Mouse (Mus musculus) embryonic facial prominence, embryonic 14.5 days (tissue): ENCODE measurements around the gene Suv39h2. TPM values are rescaled to one million over a fixed set of nuclear protein-coding genes. Genes with fewer than 3 reads are reported as not detected.

ENCODE experiments used
- ATAC-seq: fragments of 200-750 bp; cut with Nextera tagmentation; 2 replicates; pipeline ENCODE4 v1.8.0; 2017; ENCODE audit warnings: low read depth, moderate number of reproducible peaks, moderate TSS enrichment
- DNase-seq: peaks from one replicate; pipeline ENCODE4 v3.0.0-alpha.2; 2015; ENCODE audit warnings: low spot score
- H3K27ac ChIP-seq: fragments of 300-500 bp; sonication (generic); replicated peaks from 2 replicates; pipeline ENCODE4 v1.5.1; 2014; ENCODE audit warnings: low read depth, mild to moderate bottlenecking, low read length, moderate library complexity
- H3K27me3 ChIP-seq: fragments of 300-500 bp; sonication (generic); replicated peaks from 2 replicates; pipeline ENCODE4 v1.6.1; 2014; ENCODE audit warnings: low read length; ENCODE audit not compliant: control insufficient read depth, insufficient read depth
- H3K36me3 ChIP-seq: fragments of 300-500 bp; sonication (generic); 2 replicates; pipeline ENCODE4 v1.6.1; 2014; ENCODE audit warnings: low read length, mixed read lengths; ENCODE audit not compliant: control insufficient read depth, insufficient read depth
- H3K4me1 ChIP-seq: fragments of 300-500 bp; sonication (generic); 2 replicates; pipeline ENCODE4 v1.6.1; 2014; ENCODE audit warnings: antibody characterized with exemption, low read length; ENCODE audit not compliant: control insufficient read depth, insufficient read depth
- H3K4me2 ChIP-seq: fragments of 300-500 bp; sonication (generic); 2 replicates; pipeline ENCODE4 v1.6.1; 2014; ENCODE audit warnings: low read depth, mild to moderate bottlenecking, low read length, moderate library complexity, mixed read lengths
- H3K4me3 ChIP-seq: fragments of 300-500 bp; sonication (generic); 2 replicates; pipeline ENCODE4 v1.5.1; 2014; ENCODE audit warnings: low read depth, mild to moderate bottlenecking, low read length
- H3K9ac ChIP-seq: fragments of 300-500 bp; sonication (generic); 2 replicates; pipeline ENCODE4 v1.6.1; 2014; ENCODE audit warnings: low read depth, mild to moderate bottlenecking, low read length, moderate library complexity, mixed read lengths
- H3K9me3 ChIP-seq: fragments of 300-500 bp; sonication (generic); 2 replicates; pipeline ENCODE4 v1.6.1; 2016; ENCODE audit warnings: low read length; ENCODE audit not compliant: control insufficient read depth
- WGBS: fragments of 180-500 bp; shearing (Covaris S2); extraction: QIAGEN DNeasy Blood & Tissue Kit; methylation state at CpG from one replicate; pipeline ENCODE4 v1.1.7; 2014; 5-methylcytosine and 5-hydroxymethylcytosine counted together
- polyA plus RNA-seq: library from polyadenylated mRNA; unstranded; fragments of >200 nt; fragmentation: Nextera tagmentation; extraction: Ambion mirVana; gene quantifications from 2 replicates; pipeline ENCODE4 v1.2.1, GENCODE M21; 2014

The Suv39h2 gene
- polyA plus RNA-seq, 1 experiment from 2014 or later = 14.4 TPM

DNA sequence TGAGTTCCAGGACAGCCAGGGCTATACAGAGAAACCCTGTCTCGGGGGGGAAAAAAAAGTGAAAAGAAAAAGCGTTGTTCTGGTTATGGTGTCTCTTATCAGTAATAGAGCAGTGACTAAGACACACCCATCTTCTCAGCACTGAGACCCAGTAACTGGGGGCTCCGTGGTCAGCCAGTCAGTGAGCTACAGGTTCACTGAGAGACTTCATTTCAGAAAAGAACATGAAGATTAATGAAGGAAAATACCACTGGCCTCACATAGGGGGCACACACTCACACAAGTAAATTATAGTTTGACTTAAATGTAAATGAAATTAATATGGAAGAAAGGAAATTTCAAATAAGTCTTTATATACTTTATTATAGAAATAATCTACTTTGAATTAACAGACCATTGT lies 5.4 kb upstream of the Suv39h2 start:
- no peaks in the 10 kb centered on the region for H3K36me3 ChIP-seq
- no peak for ATAC-seq
- H3K27me3 ChIP-seq = no peaks in the 10 kb centered on the region

DNA sequence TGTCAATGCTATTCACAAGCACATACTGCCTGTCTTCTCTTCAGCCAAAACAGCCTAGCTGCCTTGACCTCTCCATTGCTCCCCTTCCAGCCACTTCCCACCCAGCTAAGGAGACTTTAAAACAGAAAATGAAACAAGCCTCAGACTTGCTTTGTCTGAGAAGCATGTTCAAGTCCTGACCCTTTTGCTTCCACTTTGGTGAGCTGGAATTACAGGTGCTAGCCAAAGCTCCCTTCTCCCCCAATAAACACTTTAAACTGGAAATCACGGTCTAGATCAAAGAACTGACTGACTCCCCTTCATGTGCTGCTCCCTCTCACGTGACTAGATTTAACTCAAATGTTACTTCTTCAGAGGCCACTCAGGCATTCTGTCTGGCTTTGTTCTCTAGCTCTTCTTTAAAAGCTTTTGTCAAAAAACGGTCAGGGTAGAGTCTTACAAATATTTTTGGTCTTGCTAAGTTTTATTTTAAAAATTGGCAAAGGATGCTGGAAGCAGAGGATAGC lies 968 bp upstream of the Suv39h2 start:
- Histone ChIP-seq H3K36me3 (no peaks in the 10 kb centered on the region), H3K4me1 (peaks cover 14% of the 10 kb centered on the region), H3K4me2 (peak overlapping the region; percentile 88; the same call in 1 of the 2 replicates), H3K9me3 (no peaks in the 10 kb centered on the region), H3K9ac (no peak overlapping the region; the same call in 1 of the 2 replicates), H3K4me3 (peak overlapping the region; percentile 93; the same call in 1 of the 2 replicates), H3K27ac (no peak overlapping the region), H3K27me3 (no peaks in the 10 kb centered on the region)
- 48% methylated on average over 3 of the region's 3 CpGs for WGBS
- ATAC-seq (no peak), DNase-seq (no peak)

More for the DNA sequence above, 5.4 kb upstream of the Suv39h2 start:
- no peaks in the 10 kb centered on the region for H3K9me3 ChIP-seq
- no peak overlapping the region for H3K27ac ChIP-seq
- no peak overlapping the region for H3K4me2 ChIP-seq
- 0 out of 2 replicates have a peak, but pooled peaks cover 5% of the 10 kb centered on the region for H3K4me1 ChIP-seq
- H3K9ac ChIP-seq = no peak overlapping the region
- no peak for DNase-seq
- no peak overlapping the region for H3K4me3 ChIP-seq
- 80% methylated on average over 3 of the region's 3 CpGs for WGBS

DNA sequence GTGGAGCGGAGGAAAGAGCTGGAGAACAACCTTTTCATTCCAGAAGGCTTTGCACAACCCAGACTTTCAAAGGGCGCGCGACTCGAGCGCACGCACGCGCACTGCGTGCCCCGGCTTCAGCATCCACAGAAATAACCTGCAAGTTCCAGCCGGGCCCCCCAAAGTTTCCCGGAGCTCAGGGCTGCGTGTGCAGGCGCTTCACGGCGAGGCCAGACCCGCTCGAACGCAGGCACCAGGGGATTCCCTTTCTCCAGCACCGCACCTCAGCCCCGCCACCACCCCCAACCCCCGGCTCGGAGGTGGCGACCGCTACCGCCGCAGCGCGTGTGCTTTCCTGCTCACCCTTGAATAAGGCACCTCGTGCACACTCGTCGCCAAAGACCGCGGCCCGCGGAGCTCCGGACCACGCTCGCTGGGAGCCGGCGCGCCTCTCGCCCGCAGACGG lies 448 bp downstream of the Suv39h2 start:
- Histone ChIP-seq H3K9ac (peak overlapping the region; percentile 82), H3K27ac (peak overlapping the region; percentile 93), H3K4me1 (peaks cover 14% of the 10 kb centered on the region), H3K4me3 (peak overlapping the region; percentile 93), H3K36me3 (peaks cover 10% of the 10 kb centered on the region; the same call in 1 of the 2 replicates), H3K27me3 (no peaks in the 10 kb centered on the region), H3K9me3 (no peaks in the 10 kb centered on the region), H3K4me2 (peak overlapping the region; percentile 88)
- DNase-seq = peak; percentile 83
- peak; percentile 79 for ATAC-seq
- under 1% methylated on average over 28 of the region's 46 CpGs for WGBS

DNA sequence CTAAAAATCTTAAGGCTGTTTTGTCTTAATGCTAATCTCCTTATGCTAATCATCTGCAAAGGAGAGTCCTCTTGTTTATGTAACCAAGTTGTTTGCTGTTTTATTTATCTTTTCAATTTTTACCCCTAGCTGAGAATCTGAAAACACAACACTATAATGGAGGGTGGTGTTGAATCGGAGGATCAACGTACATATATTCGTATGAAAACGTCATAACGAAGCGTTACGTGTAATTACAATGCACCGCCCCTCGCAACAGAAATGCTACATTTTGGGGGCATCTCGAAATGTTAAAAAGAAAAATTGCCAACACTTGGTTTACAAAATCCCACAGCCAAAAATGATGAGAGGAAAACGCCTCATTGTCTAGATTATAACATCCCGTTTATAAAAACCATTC lies 940 bp downstream of the Suv39h2 start:
- H3K36me3 ChIP-seq = peaks cover 10% of the 10 kb centered on the region; the same call in 1 of the 2 replicates
- WGBS = under 1% methylated on average over 12 of the region's 12 CpGs
- peak overlapping the region; percentile 93 for H3K27ac ChIP-seq
- peak overlapping the region; percentile 88 for H3K4me2 ChIP-seq
- H3K4me1 ChIP-seq = peaks cover 14% of the 10 kb centered on the region
- ATAC-seq (no peak), DNase-seq (peak; percentile 8)
- H3K9me3 ChIP-seq = no peaks in the 10 kb centered on the region
- H3K9ac ChIP-seq = peak overlapping the region; percentile 82
- no peaks in the 10 kb centered on the region for H3K27me3 ChIP-seq
- H3K4me3 ChIP-seq = peak overlapping the region; percentile 93

DNA sequence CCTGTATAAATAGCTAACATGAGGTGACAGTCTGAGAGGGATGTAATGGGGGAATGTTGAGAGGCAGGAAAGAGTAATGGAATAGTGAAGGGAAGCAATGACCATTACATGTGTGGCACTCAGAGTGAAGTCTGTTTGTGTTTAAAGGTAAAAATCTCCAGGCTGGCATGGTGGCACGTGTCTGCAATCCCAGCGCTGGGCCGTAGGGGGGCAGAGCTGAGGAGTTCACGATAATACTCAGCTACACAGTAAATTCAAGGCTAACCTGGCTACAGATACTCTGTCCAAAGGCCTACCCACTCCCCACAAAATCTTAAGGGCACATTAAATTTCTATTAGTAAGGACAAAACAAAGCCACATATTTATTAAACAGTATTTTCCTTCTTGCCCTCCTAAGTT lies 18.2 kb downstream of the Suv39h2 start:
- Histone ChIP-seq H3K27me3 (no peaks in the 10 kb centered on the region), H3K9ac (no peak overlapping the region), H3K9me3 (no peaks in the 10 kb centered on the region), H3K36me3 (peaks cover 49% of the 10 kb centered on the region), H3K27ac (no peak overlapping the region), H3K4me3 (no peak overlapping the region), H3K4me1 (no peaks in the 10 kb centered on the region), H3K4me2 (no peak overlapping the region)
- WGBS = 84% methylated on average over 4 of the region's 4 CpGs
- no peak for DNase-seq
- no peak for ATAC-seq

DNA sequence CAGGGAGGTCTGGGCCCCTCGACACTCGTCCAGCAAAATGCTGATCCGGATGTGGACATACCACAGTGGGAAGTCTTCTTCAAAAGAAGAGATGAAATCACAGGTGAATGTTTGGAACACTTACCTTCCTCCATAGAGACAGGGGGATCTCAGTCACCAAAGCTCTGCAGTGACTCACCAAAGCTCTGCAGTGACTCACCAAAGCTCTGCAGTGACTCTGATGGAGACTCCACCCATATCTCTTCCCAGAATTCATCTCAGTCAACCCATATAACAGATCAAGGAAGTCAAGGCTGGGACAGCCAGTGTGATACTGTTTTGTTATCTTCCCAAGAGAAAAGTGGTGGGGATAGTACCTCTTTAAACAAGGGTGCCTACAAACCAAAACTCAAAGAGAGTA lies 21.7 kb downstream of the Suv39h2 start:
- Histone ChIP-seq H3K27ac (no peak overlapping the region), H3K4me3 (no peak overlapping the region), H3K9ac (no peak overlapping the region), H3K36me3 (peaks cover 29% of the 10 kb centered on the region; the same call in 1 of the 2 replicates), H3K27me3 (no peaks in the 10 kb centered on the region), H3K4me2 (no peak overlapping the region), H3K4me1 (no peaks in the 10 kb centered on the region), H3K9me3 (no peaks in the 10 kb centered on the region)
- 85% methylated on average over 3 of the region's 3 CpGs for WGBS
- DNase-seq = no peak
- ATAC-seq = no peak

DNA sequence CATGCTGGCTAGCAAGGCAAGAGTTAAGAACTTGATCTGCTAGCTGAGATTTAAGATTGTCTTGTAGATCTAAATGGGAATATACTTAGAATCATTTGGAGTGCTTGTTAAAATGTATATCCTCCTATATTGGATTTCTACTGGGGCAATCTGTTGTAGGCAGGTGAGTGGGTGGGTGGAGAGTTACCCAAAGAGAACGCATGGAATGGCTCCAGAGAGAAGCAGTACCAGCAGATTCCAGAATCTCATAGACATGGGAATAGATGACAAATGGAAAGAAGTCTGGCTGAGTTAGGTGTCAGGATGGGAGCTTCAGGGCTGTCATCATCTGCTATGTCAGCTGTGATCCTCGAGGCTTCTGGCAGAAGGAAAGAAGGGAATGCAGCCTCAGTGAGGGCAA lies 25.4 kb downstream of the Suv39h2 start:
- Histone ChIP-seq H3K27me3 (no peaks in the 10 kb centered on the region), H3K36me3 (0 out of 2 replicates have a peak, but pooled peaks cover 14% of the 10 kb centered on the region), H3K4me2 (no peak overlapping the region), H3K9me3 (no peaks in the 10 kb centered on the region), H3K27ac (no peak overlapping the region), H3K4me3 (no peak overlapping the region), H3K9ac (no peak overlapping the region), H3K4me1 (no peaks in the 10 kb centered on the region)
- DNase-seq = no peak
- ATAC-seq = no peak
- 80% methylated on average over 2 of the region's 2 CpGs for WGBS

DNA sequence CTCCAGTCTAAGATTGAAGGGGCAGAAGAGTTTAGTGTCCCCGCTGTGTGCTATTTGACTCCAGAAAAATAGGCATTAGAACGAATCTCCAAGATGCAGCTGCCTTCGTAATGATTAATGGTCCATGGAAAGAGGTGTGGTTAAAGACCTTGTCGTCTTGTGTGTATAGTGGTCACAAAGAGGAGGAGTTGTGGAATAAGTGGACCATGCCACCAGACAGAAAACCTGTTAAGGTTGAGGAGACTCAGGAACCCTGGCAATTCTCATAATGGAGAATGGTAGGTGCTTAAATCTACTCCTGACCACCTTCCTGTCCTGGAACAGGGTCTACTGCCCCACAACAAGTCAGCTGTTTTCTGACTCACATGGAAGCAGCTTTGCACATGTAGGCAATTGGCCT lies 28.8 kb downstream of the Suv39h2 start:
- no peak overlapping the region for H3K4me2 ChIP-seq
- H3K4me3 ChIP-seq = no peak overlapping the region
- H3K27me3 ChIP-seq = no peaks in the 10 kb centered on the region
- H3K27ac ChIP-seq = no peak overlapping the region
- no peak for DNase-seq
- H3K9me3 ChIP-seq = no peaks in the 10 kb centered on the region
- no peak overlapping the region for H3K9ac ChIP-seq
- no peaks in the 10 kb centered on the region for H3K4me1 ChIP-seq
- no peak for ATAC-seq
- WGBS = 82% methylated on average over 4 of the region's 4 CpGs
- peaks cover 8% of the 10 kb centered on the region for H3K36me3 ChIP-seq

DNA sequence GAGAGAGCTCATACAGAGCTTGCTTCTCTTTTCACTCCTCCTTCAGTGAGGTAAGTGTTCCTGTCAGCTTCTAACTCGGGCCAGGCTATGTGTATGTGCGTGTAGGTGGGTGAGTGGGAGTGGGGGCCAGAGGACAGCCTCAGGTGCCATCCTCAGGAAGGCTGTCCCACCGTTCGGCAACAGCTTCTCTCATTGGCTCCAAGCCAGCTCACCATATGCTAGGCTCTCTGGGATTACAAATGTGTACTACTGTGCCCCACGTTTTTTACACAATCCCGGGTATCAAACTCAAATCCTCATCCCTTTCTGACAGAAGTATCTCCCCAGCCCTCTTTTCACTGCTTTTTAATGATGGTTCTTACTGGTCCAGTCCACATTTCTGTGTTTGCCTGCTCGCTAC lies 30.6 kb downstream of the Suv39h2 start:
- Histone ChIP-seq H3K9ac (no peak overlapping the region), H3K27ac (no peak overlapping the region), H3K4me2 (no peak overlapping the region), H3K4me1 (no peaks in the 10 kb centered on the region), H3K27me3 (no peaks in the 10 kb centered on the region), H3K36me3 (peaks cover 8% of the 10 kb centered on the region), H3K4me3 (no peak overlapping the region), H3K9me3 (no peaks in the 10 kb centered on the region)
- DNase-seq (no peak), ATAC-seq (no peak)
- WGBS = 66% methylated on average over 6 of the region's 7 CpGs
